Mouse (Mus musculus): ENCODE data around the gene Wdr89.

DNA sequence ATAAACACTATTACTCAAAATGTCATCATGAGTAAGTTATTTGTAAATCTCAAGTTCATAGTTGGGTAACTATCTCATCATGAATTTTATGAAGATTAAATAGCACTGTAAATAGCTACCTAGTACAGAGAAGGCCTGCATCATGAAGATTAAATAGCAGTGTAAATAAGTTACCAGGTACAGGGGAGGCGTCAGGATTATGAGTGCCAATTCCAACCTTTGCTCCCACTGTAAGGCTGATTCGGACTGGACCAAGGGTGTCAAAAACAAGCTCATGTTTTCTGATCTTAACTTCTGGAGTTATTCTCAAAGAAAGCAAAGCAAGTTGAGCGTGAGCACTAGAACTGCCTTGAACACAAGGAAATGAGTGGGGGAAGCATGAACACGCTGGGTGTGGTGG lies 14.3 kb upstream of the Wdr89 start:
- no peak for TF ChIP-seq CTCF (conservative IDR thresholded peaks at IDR 0.05; ENCODE audit: low read length)
- TF ChIP-seq POU5F1 (IDR thresholded peaks at IDR 0.05; ENCODE audit: borderline replicate concordance, low read length), result no peak
- no peak for TF ChIP-seq NANOG (IDR thresholded peaks at IDR 0.05; ENCODE audit: borderline replicate concordance, low read length)

All from E14TG2a.4 (cell line).